Mouse (Mus musculus) lung, embryonic 14.5 days (tissue): ENCODE measurements around the gene Wdr49. TPM values are rescaled to one million over a fixed set of nuclear protein-coding genes. Genes with fewer than 3 reads are reported as not detected.

Source experiments
- ATAC-seq: fragments of 200-750 bp; cut with Nextera tagmentation; 2 replicates; pipeline ENCODE4 v1.8.0; 2017; ENCODE audit warnings: mild to moderate bottlenecking, moderate TSS enrichment, moderate library complexity; ENCODE audit not compliant: insufficient read depth
- DNase-seq: peaks from one replicate; pipeline ENCODE4 v3.0.0-alpha.2; 2015
- H3K27ac ChIP-seq: fragments of 300-500 bp; sonication (generic); 2 replicates; pipeline ENCODE4 v1.5.1; 2014; ENCODE audit warnings: low read depth, mild to moderate bottlenecking, moderate library complexity
- H3K27me3 ChIP-seq: fragments of 300-500 bp; sonication (generic); 2 replicates; pipeline ENCODE4 v1.6.1; 2014; ENCODE audit warnings: low read length, control low read depth; ENCODE audit not compliant: insufficient read depth
- H3K36me3 ChIP-seq: fragments of 300-500 bp; sonication (generic); 2 replicates; pipeline ENCODE4 v1.6.1; 2014; ENCODE audit warnings: control low read depth; ENCODE audit not compliant: insufficient read depth
- H3K4me1 ChIP-seq: fragments of 300-500 bp; sonication (generic); 2 replicates; pipeline ENCODE4 v1.6.1; 2014; ENCODE audit warnings: antibody characterized with exemption, control low read depth; ENCODE audit not compliant: insufficient read depth
- H3K4me2 ChIP-seq: fragments of 300-500 bp; sonication (generic); 2 replicates; pipeline ENCODE4 v1.6.1; 2014; ENCODE audit warnings: mild to moderate bottlenecking
- H3K4me3 ChIP-seq: fragments of 300-500 bp; sonication (generic); 2 replicates; pipeline ENCODE4 v1.5.1; 2014; ENCODE audit warnings: low read depth, low read length
- H3K9ac ChIP-seq: fragments of 300-500 bp; sonication (generic); 2 replicates; pipeline ENCODE4 v1.6.1; 2014
- H3K9me3 ChIP-seq: fragments of 300-500 bp; sonication (generic); 2 replicates; pipeline ENCODE4 v1.6.1; 2016; ENCODE audit warnings: low read depth, low read length, control low read depth
- CTCF ChIP-seq: IDR thresholded peaks from 2 replicates; pipeline ENCODE4 v1.5.1; 2016; ENCODE audit warnings: antibody characterized with exemption, low read depth
- WGBS: fragments of 180-500 bp; shearing (Covaris S2); extraction: QIAGEN DNeasy Blood & Tissue Kit; methylation state at CpG from one replicate; pipeline ENCODE4 v1.1.7; 2014; 5-methylcytosine and 5-hydroxymethylcytosine counted together
- polyA plus RNA-seq: library from polyadenylated mRNA; unstranded; fragments of >200 nt; fragmentation: Nextera tagmentation; extraction: Ambion mirVana; gene quantifications from 2 replicates; pipeline ENCODE4 v1.2.1, GENCODE M21; 2014

Wdr49 gene
- polyA plus RNA-seq, 1 experiment from 2014 or later: not detected

GRCm38 (mm10) chr3:75269978-75270377, 212.0 kb downstream of the Wdr49 start, which contains the start of gene Serpini2:
Gene Serpini2 (minus strand): TSS chr3:75270078.
- Histone ChIP-seq H3K4me3 (no peak within 1 kb of the TSS), H3K4me2 (no peak within 1 kb of the TSS), H3K9me3 (no peaks in the 10 kb centered on the region), H3K9ac (no peak within 1 kb of the TSS), H3K27ac (no peak within 1 kb of the TSS), H3K36me3 (no peaks in the 10 kb centered on the region), H3K27me3 (no peaks in the 10 kb centered on the region), H3K4me1 (no peaks in the 10 kb centered on the region)
- DNase-seq (no peak), ATAC-seq (no peak)
- no peak for TF ChIP-seq CTCF
- WGBS: 84% methylated on average over 2 of the region's 2 CpGs

GRCm38 (mm10) chr3:75259356-75259755, 222.6 kb downstream of the Wdr49 start:
- ATAC-seq (no peak), DNase-seq (no peak)
- no peaks in the 10 kb centered on the region for H3K9me3 ChIP-seq
- H3K27ac ChIP-seq: no peak overlapping the region
- H3K4me1 ChIP-seq: no peaks in the 10 kb centered on the region
- TF ChIP-seq CTCF: no peak
- H3K9ac ChIP-seq: no peak overlapping the region
- no peaks in the 10 kb centered on the region for H3K36me3 ChIP-seq
- H3K27me3 ChIP-seq: no peaks in the 10 kb centered on the region
- H3K4me3 ChIP-seq: no peak overlapping the region
- H3K4me2 ChIP-seq: no peak overlapping the region

Other genes starting within 250 kb of the Wdr49 start
- gene Serpini2, start 212.1 kb downstream of the Wdr49 start, polyA plus RNA-seq: not detected in 2 replicates
- 93.8 and 103 TPM in 2 replicates for gene Pdcd10, start 74.7 kb upstream of the Wdr49 start, polyA plus RNA-seq
- gene Serpini1, start 75.4 kb upstream of the Wdr49 start, polyA plus RNA-seq: 1.1 and 1.6 TPM in 2 replicates